Mouse (Mus musculus) testis, adult 2 months (tissue): ENCODE data around the gene A830005F24Rik.

Experiments
- CTCF ChIP-seq: fragments of 200-500 bp; IDR thresholded peaks from 2 replicates; pipeline ENCODE4 v1.5.1; 2012; ENCODE audit warnings: low read depth, mild to moderate bottlenecking, inconsistent platforms, low read length, moderate library complexity; ENCODE audit not compliant: control insufficient read depth, insufficient read depth, insufficient replicate concordance
- POLR2A ChIP-seq: fragments of 200-500 bp; IDR thresholded peaks from 2 replicates; pipeline ENCODE4 v1.6.1; 2012; ENCODE audit warnings: low read depth, mild to moderate bottlenecking, inconsistent platforms, low read length, moderate library complexity; ENCODE audit not compliant: control insufficient read depth

DNA sequence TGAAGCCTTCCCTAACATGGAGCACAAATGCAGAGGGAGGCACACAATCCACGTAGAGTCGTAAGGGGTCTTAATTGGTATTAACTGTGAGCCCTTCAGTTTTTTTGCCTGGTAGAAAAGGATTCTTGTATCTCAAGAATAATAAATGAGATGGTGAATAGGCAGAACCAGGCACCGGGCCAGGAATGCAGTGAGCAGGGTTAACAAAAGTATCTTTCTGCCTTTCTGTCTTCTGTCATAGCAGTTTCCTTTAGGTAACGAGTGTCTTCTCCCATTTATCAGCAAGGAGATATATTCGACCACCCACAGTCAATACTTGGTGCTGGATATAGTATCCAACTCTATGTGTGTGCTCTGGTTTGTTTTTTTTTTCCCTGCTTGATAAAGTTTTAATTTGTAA is 40.1 kb downstream of the A830005F24Rik start:
- TF ChIP-seq POLR2A (no peak), CTCF (no peak)
